ENCODE assay signal across 15 mouse cellular contexts in the genomic region with DNA sequence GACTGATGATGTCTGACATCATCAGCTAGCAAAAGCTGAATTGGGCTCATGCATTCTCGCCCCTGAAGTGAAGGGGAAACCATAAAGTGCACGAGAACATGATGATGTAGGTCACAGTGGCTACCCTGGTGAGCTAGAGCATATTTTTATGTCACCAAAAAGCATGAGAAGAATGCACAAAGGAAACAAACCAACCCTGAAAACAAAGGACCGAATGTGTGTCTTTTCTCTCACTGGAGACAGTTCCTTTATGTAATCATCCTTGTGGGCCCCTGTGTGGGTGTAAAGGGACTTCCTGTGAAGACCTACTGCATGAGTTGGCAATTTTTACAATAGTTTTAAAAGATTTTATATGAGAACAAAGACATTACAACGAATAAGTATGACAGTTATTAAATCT.
DNase-seq lines count a peak whose midpoint lies in the region; ATAC-seq lines count a peak whose summit lies in the region.
"Had no signal": no experiment of that assay in that cellular context is flagged by ENCODE, and none has a peak within 500 bp of the region (broad histone marks: within the 10 kb centered on the region; RNA-seq: fewer than 3 reads in every experiment).

No protein-coding gene starts in this region.

- ATAC-seq in activated CD4-positive, CD25-positive, alpha-beta regulatory T cell, adult 4 months, result peak; percentile 50
- ATAC-seq in megakaryocyte progenitor cell, adult 5-6 weeks (replicated peaks; ENCODE audit: poor library complexity), result peak; percentile 58
- ATAC-seq: forebrain, embryonic 16.5 days had no signal

- DNase-seq in retina, postnatal 1 day, result peak; percentile 33
- no peak for DNase-seq in retina, embryonic 14.5 days (ENCODE audit: low spot score)
- peak; percentile 48 for DNase-seq in thymus, postnatal 4 days
- DNase-seq in heart, adult 8-10 months (ENCODE audit: low spot score), result no peak
- no peak for DNase-seq in heart, adult 9 months (ENCODE audit: low spot score in 2 of 2)
- no peak for DNase-seq in left cerebral cortex, postnatal 36 days (ENCODE audit: low spot score in 2 of 2)
- DNase-seq: adrenal gland, postnatal 25 days; cerebellum, postnatal 10 days; heart, adult 2 months; layer of hippocampus, postnatal 36 days; liver; right cerebral cortex, postnatal 25 days had no signal

- intact Hi-C loops in left cerebral cortex, postnatal 36 days (cut with DNase I), result no loop called here

Comparison
In these comparisons a context has a peak if more than half of its experiments do, and no peak if none do; other contexts are left out.
1. DNase-seq: peak in retina, postnatal 1 day (single experiment) and thymus, postnatal 4 days (single experiment); none in retina, embryonic 14.5 days (single experiment), heart, adult 8-10 months (single experiment), heart, adult 9 months (0 of 2) and left cerebral cortex, postnatal 36 days (0 of 2).